Mouse (Mus musculus): ENCODE results near the gene Oasl1. TPM values are rescaled to one million over a fixed set of nuclear protein-coding genes. Genes with fewer than 3 reads are reported as not detected.

Gene Oasl1
- polyA plus RNA-seq, 1 experiment from 2014 or later, result 1.5 TPM

DNA sequence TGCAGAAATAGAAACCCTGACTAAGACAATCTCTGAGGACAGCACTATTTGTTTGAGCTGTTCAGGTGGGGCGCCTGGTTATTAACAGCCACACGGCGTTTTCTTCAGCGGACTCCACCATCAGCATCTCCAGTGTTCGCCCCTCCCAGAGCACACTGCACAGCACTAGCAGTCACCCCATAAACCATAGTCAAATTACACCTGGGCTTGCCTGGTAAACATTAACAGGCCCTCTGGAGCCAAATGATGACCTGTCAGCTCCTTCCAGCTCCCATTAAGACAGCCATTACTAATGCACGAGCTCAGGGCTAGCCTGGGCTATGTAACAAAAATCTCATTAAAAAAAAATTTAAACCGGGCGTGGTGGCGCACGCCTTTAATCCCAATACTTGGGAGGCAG lies 22.0 kb downstream of the Oasl1 start:
- H3K9me3 ChIP-seq (ENCODE audit: low read length), result no peaks in the 10 kb centered on the region
- H3K4me3 ChIP-seq (ENCODE audit: low read length), result no peak overlapping the region
- ATAC-seq (ENCODE audit: low FRiP score, low TSS enrichment), result no peak
- H3K27me3 ChIP-seq (ENCODE audit: insufficient read depth, low read length), result no peaks in the 10 kb centered on the region
- no peak overlapping the region for H3K9ac ChIP-seq (replicated peaks; ENCODE audit: low read length)
- H3K27ac ChIP-seq (ENCODE audit: low read length), result no peak overlapping the region
- WGBS, result 84% methylated on average over 10 of the region's 10 CpGs
- no peak overlapping the region for H3K4me2 ChIP-seq (replicated peaks; ENCODE audit: low read depth, low read length)
- H3K4me1 ChIP-seq (ENCODE audit: insufficient read depth, low read length), result peaks cover 11% of the 10 kb centered on the region
- peaks cover 48% of the 10 kb centered on the region for H3K36me3 ChIP-seq (ENCODE audit: insufficient read depth, low read length)

GRCm38 (mm10) chr5:114948891-114949290 lies 25.9 kb downstream of the Oasl1 start:
- Histone ChIP-seq H3K4me3 (ENCODE audit: low read length) (no peak overlapping the region), H3K9ac (replicated peaks; ENCODE audit: low read length) (0 out of 2 replicates have a peak overlapping the region, but pooled peaks have one; percentile 38), H3K4me2 (replicated peaks; ENCODE audit: low read depth, low read length) (no peak overlapping the region), H3K4me1 (ENCODE audit: insufficient read depth, low read length) (0 out of 2 replicates have a peak, but pooled peaks cover 10% of the 10 kb centered on the region), H3K27ac (ENCODE audit: low read length) (no peak overlapping the region), H3K27me3 (ENCODE audit: insufficient read depth, low read length) (no peaks in the 10 kb centered on the region), H3K9me3 (ENCODE audit: low read length) (no peaks in the 10 kb centered on the region), H3K36me3 (ENCODE audit: insufficient read depth, low read length) (peaks cover 49% of the 10 kb centered on the region)
- WGBS, result 43% methylated on average over 6 of the region's 6 CpGs
- no peak for ATAC-seq (ENCODE audit: low FRiP score, low TSS enrichment)

GRCm38 (mm10) chr5:114949316-114949715 lies 26.3 kb downstream of the Oasl1 start:
- Histone ChIP-seq H3K27me3 (ENCODE audit: insufficient read depth, low read length) (no peaks in the 10 kb centered on the region), H3K4me2 (replicated peaks; ENCODE audit: low read depth, low read length) (no peak overlapping the region), H3K9me3 (ENCODE audit: low read length) (no peaks in the 10 kb centered on the region), H3K27ac (ENCODE audit: low read length) (no peak overlapping the region), H3K4me1 (ENCODE audit: insufficient read depth, low read length) (0 out of 2 replicates have a peak, but pooled peaks cover 10% of the 10 kb centered on the region), H3K9ac (replicated peaks; ENCODE audit: low read length) (0 out of 2 replicates have a peak overlapping the region, but pooled peaks have one; percentile 38), H3K4me3 (ENCODE audit: low read length) (no peak overlapping the region), H3K36me3 (ENCODE audit: insufficient read depth, low read length) (peaks cover 46% of the 10 kb centered on the region)
- WGBS, result 70% methylated on average over 5 of the region's 5 CpGs
- ATAC-seq (ENCODE audit: low FRiP score, low TSS enrichment), result no peak

- Histone ChIP-seq H3K4me1 (ENCODE audit: insufficient read depth, low read length) (0 out of 2 replicates have a peak, but pooled peaks cover 10% of the 10 kb centered on the region), H3K4me2 (replicated peaks; ENCODE audit: low read depth, low read length) (no peak overlapping the region), H3K4me3 (ENCODE audit: low read length) (no peak overlapping the region), H3K36me3 (ENCODE audit: insufficient read depth, low read length) (peaks cover 46% of the 10 kb centered on the region), H3K9me3 (ENCODE audit: low read length) (no peaks in the 10 kb centered on the region), H3K9ac (replicated peaks; ENCODE audit: low read length) (no peak overlapping the region), H3K27ac (ENCODE audit: low read length) (no peak overlapping the region), H3K27me3 (ENCODE audit: insufficient read depth, low read length) (no peaks in the 10 kb centered on the region)
- ATAC-seq (ENCODE audit: low FRiP score, low TSS enrichment), result no peak
- WGBS, result 78% methylated on average over 9 of the region's 9 CpGs
These were observed 26.8 kb downstream of the Oasl1 start for GRCm38 (mm10) chr5:114949812-114950211.

- ATAC-seq (ENCODE audit: low FRiP score, low TSS enrichment), result no peak
- no peak overlapping the region for H3K9ac ChIP-seq (replicated peaks; ENCODE audit: low read length)
- 0 out of 2 replicates have a peak, but pooled peaks cover 10% of the 10 kb centered on the region for H3K4me1 ChIP-seq (ENCODE audit: insufficient read depth, low read length)
- no peak overlapping the region for H3K4me2 ChIP-seq (replicated peaks; ENCODE audit: low read depth, low read length)
- no peak overlapping the region for H3K4me3 ChIP-seq (ENCODE audit: low read length)
- H3K9me3 ChIP-seq (ENCODE audit: low read length), result no peaks in the 10 kb centered on the region
- H3K27me3 ChIP-seq (ENCODE audit: insufficient read depth, low read length), result no peaks in the 10 kb centered on the region
- H3K27ac ChIP-seq (ENCODE audit: low read length), result no peak overlapping the region
- 72% methylated on average over 12 of the region's 12 CpGs for WGBS
- H3K36me3 ChIP-seq (ENCODE audit: insufficient read depth, low read length), result peaks cover 43% of the 10 kb centered on the region
These were observed 27.6 kb downstream of the Oasl1 start for GRCm38 (mm10) chr5:114950669-114951068.

DNA sequence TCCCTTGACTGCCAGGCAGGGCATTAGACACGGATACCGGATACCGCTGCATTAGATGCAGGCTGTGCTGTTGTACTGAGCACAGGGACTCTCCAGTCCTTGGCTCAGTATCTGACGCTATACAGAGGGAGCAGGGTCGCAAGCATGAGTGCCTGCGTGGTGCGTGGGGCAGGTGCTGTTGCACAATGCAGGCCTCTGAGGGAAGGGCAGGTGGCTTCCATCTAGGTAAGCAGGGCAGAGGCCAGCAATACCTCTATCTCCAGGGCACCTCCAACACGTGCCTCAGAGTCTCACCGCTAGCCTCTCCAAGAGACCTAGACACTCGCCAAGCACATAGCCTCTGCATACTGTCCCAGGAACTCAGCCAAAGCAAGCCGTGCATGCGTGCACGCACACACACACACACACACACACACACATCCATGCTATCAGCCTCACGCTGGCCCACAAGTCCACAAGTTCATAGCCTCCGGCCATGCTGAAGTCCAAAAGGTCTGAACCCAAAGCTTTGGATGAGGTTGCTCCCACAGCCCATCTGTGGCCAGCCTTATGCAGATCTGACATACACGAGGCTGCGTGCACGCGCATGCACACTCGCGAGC lies 28.3 kb downstream of the Oasl1 start:
- ATAC-seq (ENCODE audit: low FRiP score, low TSS enrichment), result peak; percentile 28; the same call in 1 of the 2 replicates
- 71% methylated on average over 21 of the region's 21 CpGs for WGBS
- H3K27ac ChIP-seq (ENCODE audit: low read length), result no peak overlapping the region

GRCm38 (mm10) chr5:114953326-114953725 lies 30.3 kb downstream of the Oasl1 start:
- no peak overlapping the region for H3K9ac ChIP-seq (replicated peaks; ENCODE audit: low read length)
- no peak overlapping the region for H3K27ac ChIP-seq (ENCODE audit: low read length)
- H3K4me1 ChIP-seq (ENCODE audit: insufficient read depth, low read length), result 0 out of 2 replicates have a peak, but pooled peaks cover 10% of the 10 kb centered on the region
- no peak for ATAC-seq (ENCODE audit: low FRiP score, low TSS enrichment)
- no peak overlapping the region for H3K4me3 ChIP-seq (ENCODE audit: low read length)
- H3K27me3 ChIP-seq (ENCODE audit: insufficient read depth, low read length), result no peaks in the 10 kb centered on the region
- H3K36me3 ChIP-seq (ENCODE audit: insufficient read depth, low read length), result peaks cover 17% of the 10 kb centered on the region
- 83% methylated on average over 14 of the region's 14 CpGs for WGBS
- no peak overlapping the region for H3K4me2 ChIP-seq (replicated peaks; ENCODE audit: low read depth, low read length)
- no peaks in the 10 kb centered on the region for H3K9me3 ChIP-seq (ENCODE audit: low read length)

More for the DNA sequence above, 28.3 kb downstream of the Oasl1 start:
- H3K9ac ChIP-seq (replicated peaks; ENCODE audit: low read length), result no peak overlapping the region
- H3K27me3 ChIP-seq (ENCODE audit: insufficient read depth, low read length), result no peaks in the 10 kb centered on the region
- no peaks in the 10 kb centered on the region for H3K9me3 ChIP-seq (ENCODE audit: low read length)
- no peak overlapping the region for H3K4me3 ChIP-seq (ENCODE audit: low read length)
- H3K4me2 ChIP-seq (replicated peaks; ENCODE audit: low read depth, low read length), result no peak overlapping the region
- H3K4me1 ChIP-seq (ENCODE audit: insufficient read depth, low read length), result 0 out of 2 replicates have a peak, but pooled peaks cover 10% of the 10 kb centered on the region
- H3K36me3 ChIP-seq (ENCODE audit: insufficient read depth, low read length), result peaks cover 36% of the 10 kb centered on the region

- 88% methylated on average over 5 of the region's 5 CpGs for WGBS
- Histone ChIP-seq H3K9me3 (ENCODE audit: low read length) (no peaks in the 10 kb centered on the region), H3K4me1 (ENCODE audit: insufficient read depth, low read length) (peaks cover 14% of the 10 kb centered on the region), H3K4me3 (ENCODE audit: low read length) (no peak overlapping the region), H3K27me3 (ENCODE audit: insufficient read depth, low read length) (no peaks in the 10 kb centered on the region), H3K9ac (replicated peaks; ENCODE audit: low read length) (no peak overlapping the region), H3K27ac (ENCODE audit: low read length) (no peak overlapping the region), H3K4me2 (replicated peaks; ENCODE audit: low read depth, low read length) (no peak overlapping the region), H3K36me3 (ENCODE audit: insufficient read depth, low read length) (no peaks in the 10 kb centered on the region)
- no peak for ATAC-seq (ENCODE audit: low FRiP score, low TSS enrichment)
These were observed 35.0 kb downstream of the Oasl1 start for GRCm38 (mm10) chr5:114958069-114958468.

- ATAC-seq (ENCODE audit: low FRiP score, low TSS enrichment), result peak; percentile 86
- WGBS, result 16% methylated on average over 4 of the region's 4 CpGs
- Histone ChIP-seq H3K4me3 (ENCODE audit: low read length) (no peak overlapping the region), H3K27me3 (ENCODE audit: insufficient read depth, low read length) (no peaks in the 10 kb centered on the region), H3K4me2 (replicated peaks; ENCODE audit: low read depth, low read length) (no peak overlapping the region), H3K27ac (ENCODE audit: low read length) (peak overlapping the region; percentile 43), H3K9me3 (ENCODE audit: low read length) (no peaks in the 10 kb centered on the region), H3K4me1 (ENCODE audit: insufficient read depth, low read length) (peaks cover 39% of the 10 kb centered on the region), H3K9ac (replicated peaks; ENCODE audit: low read length) (no peak overlapping the region), H3K36me3 (ENCODE audit: insufficient read depth, low read length) (no peaks in the 10 kb centered on the region)
These were observed 38.7 kb downstream of the Oasl1 start for GRCm38 (mm10) chr5:114961590-114962360.

Data from kidney, embryonic 16.5 days (tissue).